Mouse (Mus musculus) forebrain, embryonic 13.5 days (tissue): ENCODE data around the gene Fubp1. TPM values are rescaled to one million over a fixed set of nuclear protein-coding genes. Genes with fewer than 3 reads are reported as not detected.
"Not testable (repeated sequence)": the region's sequence is repeated elsewhere in the genome, so short reads cannot be mapped to it uniquely, and the experiment has no call there.

ENCODE experiments used
- ATAC-seq: fragments of 200-750 bp; cut with Nextera tagmentation; 2 replicates; pipeline ENCODE4 v1.8.0; 2017
- H3K27ac ChIP-seq: fragments of 300-500 bp; sonication (generic); 2 replicates; pipeline ENCODE4 v1.5.1; 2015; ENCODE audit warnings: inconsistent platforms, mild to moderate bottlenecking, moderate library complexity
- H3K27me3 ChIP-seq: fragments of 300-500 bp; sonication (generic); 2 replicates; pipeline ENCODE4 v1.6.1; 2015; ENCODE audit warnings: mild to moderate bottlenecking, inconsistent platforms
- H3K36me3 ChIP-seq: fragments of 300-500 bp; sonication (generic); 2 replicates; pipeline ENCODE4 v1.6.1; 2015; ENCODE audit warnings: mild to moderate bottlenecking, inconsistent platforms; ENCODE audit not compliant: poor library complexity, severe bottlenecking
- H3K4me1 ChIP-seq: fragments of 300-500 bp; sonication (generic); 2 replicates; pipeline ENCODE4 v1.6.1; 2015; ENCODE audit warnings: inconsistent platforms
- H3K4me2 ChIP-seq: fragments of 300-500 bp; sonication (generic); 2 replicates; pipeline ENCODE4 v1.6.1; 2015; ENCODE audit warnings: inconsistent platforms, mild to moderate bottlenecking, moderate library complexity
- H3K4me3 ChIP-seq: fragments of 300-500 bp; sonication (generic); 2 replicates; pipeline ENCODE4 v1.5.1; 2015; ENCODE audit warnings: mild to moderate bottlenecking, inconsistent platforms
- H3K9ac ChIP-seq: fragments of 300-500 bp; sonication (generic); 2 replicates; pipeline ENCODE4 v1.6.1; 2015; ENCODE audit warnings: mild to moderate bottlenecking, inconsistent platforms
- H3K9me3 ChIP-seq: fragments of 300-500 bp; sonication (generic); replicated peaks from 2 replicates; pipeline ENCODE4 v1.6.1; 2016; ENCODE audit warnings: inconsistent platforms
- WGBS: fragments of 180-500 bp; shearing (Covaris S2); methylation state at CpG from one replicate; pipeline ENCODE4 v1.1.7; 2015; 5-methylcytosine and 5-hydroxymethylcytosine counted together
- polyA plus RNA-seq: library from polyadenylated mRNA; unstranded; fragments of >200 nt; fragmentation: Nextera tagmentation; extraction: Ambion mirVana; gene quantifications from 2 replicates; pipeline ENCODE4 v1.2.1, GENCODE M21; 2015

The Fubp1 gene
- polyA plus RNA-seq, 1 experiment from 2014 or later: 412 TPM

DNA sequence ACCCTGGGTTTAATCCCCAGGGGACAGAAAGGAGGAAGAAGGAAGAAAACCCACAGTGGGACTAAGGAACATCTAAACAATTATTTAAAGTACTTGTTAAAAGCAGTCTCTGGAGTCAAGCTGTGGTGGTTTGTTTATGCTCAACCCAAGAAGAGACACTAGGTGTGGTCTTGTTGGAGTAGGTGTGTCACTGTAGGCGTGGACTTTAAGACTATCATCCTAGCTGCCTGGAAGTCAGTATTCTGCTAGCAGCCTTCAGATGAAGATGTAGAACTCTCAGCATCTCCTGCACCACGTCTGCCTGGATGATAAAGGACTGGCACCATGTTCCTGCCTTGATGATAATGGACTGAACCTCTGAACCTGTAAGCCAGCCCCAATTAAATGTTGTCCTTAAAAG lies 13.0 kb upstream of the Fubp1 start:
- not testable (repeated sequence) for ATAC-seq, H3K9ac ChIP-seq, H3K4me2 ChIP-seq, H3K4me1 ChIP-seq, H3K4me3 ChIP-seq, H3K36me3 ChIP-seq, H3K27me3 ChIP-seq, H3K27ac ChIP-seq, H3K9me3 ChIP-seq
- WGBS: 33% methylated on average over 2 of the region's 2 CpGs

DNA sequence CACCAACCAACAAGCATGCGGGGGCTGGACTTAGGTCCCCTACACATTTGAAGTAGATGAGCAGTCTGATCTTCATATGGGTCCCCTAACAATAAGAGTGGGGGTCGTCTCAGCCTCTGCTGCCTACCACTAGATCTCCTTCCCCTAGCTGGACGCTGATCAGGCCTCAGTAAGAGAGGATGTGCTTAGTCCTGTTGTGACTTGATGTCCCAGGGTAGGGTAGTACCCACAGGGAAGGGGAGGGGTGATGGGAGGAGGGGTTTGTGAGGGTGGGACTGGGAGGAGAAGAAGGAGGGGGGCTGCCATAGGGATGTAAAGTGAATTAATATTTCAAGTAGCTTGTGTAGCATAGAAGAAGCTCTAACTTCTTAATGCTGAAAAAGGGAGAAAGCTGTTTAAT lies 11.1 kb upstream of the Fubp1 start:
- ATAC-seq: no peak; the same call in 1 of the 2 replicates
- Histone ChIP-seq H3K36me3 (no peaks in the 10 kb centered on the region), H3K27ac (no peak overlapping the region), H3K9ac (no peak overlapping the region), H3K9me3 (no peaks in the 10 kb centered on the region), H3K4me1 (no peaks in the 10 kb centered on the region), H3K4me3 (no peak overlapping the region), H3K4me2 (no peak overlapping the region), H3K27me3 (no peaks in the 10 kb centered on the region)
- WGBS: 65% methylated on average over 3 of the region's 3 CpGs

DNA sequence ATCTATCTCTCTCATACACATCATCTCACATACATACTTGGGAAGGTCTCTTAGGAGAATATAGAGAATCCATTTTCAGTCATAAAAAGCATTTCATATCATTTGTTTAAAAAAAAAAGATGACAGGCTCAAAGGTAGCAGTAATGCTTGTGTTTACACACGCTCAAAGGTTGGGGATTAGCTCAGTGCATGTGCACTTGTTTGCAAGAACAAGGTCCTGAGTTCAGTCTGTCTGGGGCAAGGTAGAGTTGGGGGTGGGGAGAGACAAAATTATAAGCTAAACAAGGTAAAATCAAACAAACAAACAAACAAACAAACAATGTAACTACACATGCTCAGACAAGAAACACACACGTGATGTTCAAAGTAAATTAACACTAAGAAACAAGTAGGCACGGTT lies 9.0 kb upstream of the Fubp1 start:
- no peaks in the 10 kb centered on the region for H3K36me3 ChIP-seq
- H3K27ac ChIP-seq: no peak overlapping the region
- no peak overlapping the region for H3K4me3 ChIP-seq
- H3K9ac ChIP-seq: no peak overlapping the region
- WGBS: 91% methylated on average over 3 of the region's 3 CpGs
- no peak for ATAC-seq
- no peaks in the 10 kb centered on the region for H3K9me3 ChIP-seq
- no peaks in the 10 kb centered on the region for H3K4me1 ChIP-seq
- no peak overlapping the region for H3K4me2 ChIP-seq
- H3K27me3 ChIP-seq: no peaks in the 10 kb centered on the region

DNA sequence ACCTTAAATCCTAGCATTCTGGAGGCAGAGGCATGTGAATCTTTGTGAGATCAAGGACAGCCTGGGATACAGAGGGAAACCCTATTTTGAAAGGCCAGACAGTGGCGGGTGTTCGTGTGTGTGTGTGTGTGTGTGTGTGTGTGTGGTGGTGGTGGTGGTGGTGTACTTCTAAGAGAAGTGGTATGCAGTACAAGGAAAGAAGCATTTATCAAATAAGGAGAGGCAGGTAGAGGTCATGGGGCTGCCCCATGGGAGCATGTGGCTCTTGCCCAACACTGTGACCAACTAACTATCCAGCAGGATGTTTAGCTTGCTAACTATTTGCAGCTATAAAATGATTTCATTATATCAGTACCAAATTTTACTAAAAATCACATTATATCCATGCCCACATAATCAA lies 8.6 kb upstream of the Fubp1 start:
- ATAC-seq: no peak
- Histone ChIP-seq H3K9ac (no peak overlapping the region), H3K27ac (no peak overlapping the region), H3K4me2 (no peak overlapping the region), H3K9me3 (no peaks in the 10 kb centered on the region), H3K4me1 (no peaks in the 10 kb centered on the region), H3K36me3 (no peaks in the 10 kb centered on the region), H3K4me3 (no peak overlapping the region), H3K27me3 (no peaks in the 10 kb centered on the region)
- WGBS: 94% methylated on average over 1 of the region's 2 CpGs

- no peak for ATAC-seq
- no peak overlapping the region for H3K4me3 ChIP-seq
- H3K9ac ChIP-seq: no peak overlapping the region
- no peaks in the 10 kb centered on the region for H3K27me3 ChIP-seq
- peaks cover 7% of the 10 kb centered on the region; the same call in 1 of the 2 replicates for H3K36me3 ChIP-seq
- H3K9me3 ChIP-seq: no peaks in the 10 kb centered on the region
- H3K4me2 ChIP-seq: no peak overlapping the region
- no peak overlapping the region for H3K27ac ChIP-seq
- H3K4me1 ChIP-seq: no peaks in the 10 kb centered on the region
Measured at GRCm38 (mm10) chr3:152202942-152203341, 7.3 kb upstream of the Fubp1 start.

DNA sequence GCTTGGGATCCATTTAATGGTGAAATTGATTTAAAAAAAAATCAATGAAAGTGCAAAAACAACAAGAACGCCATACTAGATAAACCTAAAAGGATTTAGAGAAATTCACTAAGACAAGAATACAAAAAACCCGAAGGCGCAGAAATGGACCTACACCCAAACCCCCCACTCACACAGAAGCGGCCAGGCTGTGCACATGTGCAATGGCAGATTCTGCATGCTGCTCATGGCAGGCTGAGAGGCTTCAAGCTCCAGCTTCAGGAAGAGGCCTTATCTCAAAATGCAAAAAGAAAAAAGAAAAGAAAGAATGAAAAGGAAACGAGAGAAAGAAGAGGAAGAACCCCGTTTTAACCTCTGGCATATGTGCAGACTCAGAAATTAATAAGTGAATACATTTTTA lies 6.8 kb upstream of the Fubp1 start:
- H3K9me3 ChIP-seq: no peaks in the 10 kb centered on the region
- H3K36me3 ChIP-seq: peaks cover 7% of the 10 kb centered on the region; the same call in 1 of the 2 replicates
- no peak overlapping the region for H3K9ac ChIP-seq
- H3K4me2 ChIP-seq: no peak overlapping the region
- 86% methylated on average over 6 of the region's 6 CpGs for WGBS
- H3K27ac ChIP-seq: no peak overlapping the region
- no peak overlapping the region for H3K4me3 ChIP-seq
- peaks cover 2% of the 10 kb centered on the region for H3K4me1 ChIP-seq
- ATAC-seq: no peak
- H3K27me3 ChIP-seq: no peaks in the 10 kb centered on the region

DNA sequence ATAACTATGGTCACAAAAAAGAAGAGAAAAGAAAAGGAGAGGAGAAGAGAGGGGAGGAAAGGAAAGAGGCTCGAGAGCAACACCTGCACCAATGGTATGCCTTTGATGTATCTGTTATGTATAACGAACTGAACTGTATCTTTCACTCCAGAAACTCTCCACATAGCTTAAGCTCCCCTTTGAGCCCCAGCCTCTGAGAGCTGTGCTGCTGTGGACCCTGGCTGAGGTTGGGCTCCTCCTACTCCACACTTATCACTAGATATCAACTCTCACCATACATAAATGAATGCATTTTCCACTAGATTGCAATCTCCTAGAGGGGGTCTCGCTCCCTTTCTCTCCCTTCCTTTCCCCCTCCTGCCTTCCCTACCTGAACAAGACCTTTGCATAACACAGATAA lies 6.2 kb upstream of the Fubp1 start:
- no peak overlapping the region for H3K4me2 ChIP-seq
- no peak overlapping the region for H3K9ac ChIP-seq
- WGBS: 72% methylated on average over 3 of the region's 3 CpGs

DNA sequence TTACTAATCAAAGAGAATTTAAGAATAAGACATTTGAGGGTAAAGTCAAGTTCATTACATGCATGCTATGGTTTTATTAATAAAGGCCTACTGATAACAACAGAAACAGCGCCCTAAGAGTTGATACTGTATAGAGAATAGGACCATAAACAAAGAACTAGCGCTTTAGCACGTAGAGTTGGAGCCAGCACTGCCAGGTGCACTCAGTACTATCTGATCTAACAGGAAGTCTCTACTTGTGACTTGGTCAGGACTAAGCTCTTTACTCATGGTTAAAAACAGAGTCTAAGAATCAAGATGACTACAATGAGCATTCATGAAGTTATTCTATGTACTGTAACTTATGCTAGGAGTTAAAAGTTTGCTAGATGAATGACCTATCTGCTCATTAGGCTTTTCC lies 5.6 kb upstream of the Fubp1 start:
- no peaks in the 10 kb centered on the region for H3K9me3 ChIP-seq
- H3K9ac ChIP-seq: no peak overlapping the region
- H3K27ac ChIP-seq: no peak overlapping the region
- H3K4me1 ChIP-seq: peaks cover 10% of the 10 kb centered on the region
- H3K36me3 ChIP-seq: peaks cover 7% of the 10 kb centered on the region; the same call in 1 of the 2 replicates
- no peaks in the 10 kb centered on the region for H3K27me3 ChIP-seq
- no peak for ATAC-seq
- no peak overlapping the region for H3K4me3 ChIP-seq
- no peak overlapping the region for H3K4me2 ChIP-seq
- WGBS: 83% methylated on average over 3 of the region's 3 CpGs

More for the DNA sequence above, 6.2 kb upstream of the Fubp1 start:
- Histone ChIP-seq H3K4me3 (no peak overlapping the region), H3K27ac (no peak overlapping the region), H3K9me3 (no peaks in the 10 kb centered on the region), H3K4me1 (peaks cover 7% of the 10 kb centered on the region), H3K27me3 (no peaks in the 10 kb centered on the region), H3K36me3 (peaks cover 7% of the 10 kb centered on the region; the same call in 1 of the 2 replicates)
- no peak for ATAC-seq

- H3K9me3 ChIP-seq: no peaks in the 10 kb centered on the region
- no peak for ATAC-seq
- peaks cover 7% of the 10 kb centered on the region; the same call in 1 of the 2 replicates for H3K36me3 ChIP-seq
Measured at GRCm38 (mm10) chr3:152207156-152207555, 3.1 kb upstream of the Fubp1 start.

DNA sequence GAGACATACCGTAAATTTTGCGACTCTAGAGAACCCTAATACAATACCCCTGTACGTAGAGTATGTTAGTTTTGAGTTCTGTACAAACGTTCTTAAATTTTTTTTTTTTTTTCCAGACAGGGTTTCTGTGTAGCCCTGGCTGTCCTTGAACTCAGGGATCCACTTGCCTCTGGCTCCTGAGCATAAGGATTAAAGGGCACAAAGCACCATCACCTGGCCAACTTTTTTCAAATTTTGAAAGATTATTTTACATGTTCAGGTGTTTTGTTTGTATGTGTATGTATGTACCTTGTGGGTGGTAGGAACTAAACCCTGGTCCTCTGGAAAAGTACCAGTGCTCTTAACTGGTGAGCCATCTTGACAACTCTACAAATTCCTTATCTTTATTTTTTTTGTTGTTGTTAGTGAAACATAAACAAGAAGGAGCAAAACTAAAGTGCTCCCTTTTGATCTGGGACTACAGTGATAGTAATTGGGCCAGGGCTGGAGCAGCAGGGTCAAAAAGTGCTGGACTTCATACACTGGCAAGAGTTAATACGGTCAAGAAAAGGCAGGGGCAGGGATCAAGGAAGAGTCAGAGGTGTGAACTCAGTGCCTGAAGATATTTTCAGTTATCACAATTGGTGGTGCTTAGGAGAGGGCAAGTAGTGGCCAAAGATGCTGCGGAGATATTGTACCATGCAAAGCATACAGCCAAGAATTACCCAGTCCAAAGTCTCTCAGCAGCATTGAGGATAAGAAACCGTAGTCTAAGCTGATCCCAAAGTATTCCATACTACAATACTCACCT lies 1.9 kb upstream of the Fubp1 start:
- H3K9ac ChIP-seq: 0 out of 2 replicates have a peak overlapping the region, but pooled peaks have one; percentile 40
- WGBS: 96% methylated on average over 7 of the region's 7 CpGs
- no peak for ATAC-seq

More at GRCm38 (mm10) chr3:152207156-152207555, 3.1 kb upstream of the Fubp1 start:
- Histone ChIP-seq H3K27me3 (no peaks in the 10 kb centered on the region), H3K4me1 (peaks cover 16% of the 10 kb centered on the region), H3K4me3 (no peak overlapping the region), H3K4me2 (no peak overlapping the region), H3K9ac (no peak overlapping the region), H3K27ac (no peak overlapping the region)
- 98% methylated on average over 4 of the region's 4 CpGs for WGBS

GRCm38 (mm10) chr3:152209177-152209966 lies 850 bp upstream of the Fubp1 start:
- ATAC-seq: peak; percentile 28

More for the DNA sequence above, 1.9 kb upstream of the Fubp1 start:
- H3K27me3 ChIP-seq: no peaks in the 10 kb centered on the region
- H3K4me2 ChIP-seq: peak overlapping the region; percentile 80
- H3K4me1 ChIP-seq: peaks cover 27% of the 10 kb centered on the region
- no peaks in the 10 kb centered on the region for H3K9me3 ChIP-seq
- no peak overlapping the region for H3K27ac ChIP-seq
- H3K36me3 ChIP-seq: peaks cover 12% of the 10 kb centered on the region; the same call in 1 of the 2 replicates
- no peak overlapping the region; the same call in 1 of the 2 replicates for H3K4me3 ChIP-seq

DNA sequence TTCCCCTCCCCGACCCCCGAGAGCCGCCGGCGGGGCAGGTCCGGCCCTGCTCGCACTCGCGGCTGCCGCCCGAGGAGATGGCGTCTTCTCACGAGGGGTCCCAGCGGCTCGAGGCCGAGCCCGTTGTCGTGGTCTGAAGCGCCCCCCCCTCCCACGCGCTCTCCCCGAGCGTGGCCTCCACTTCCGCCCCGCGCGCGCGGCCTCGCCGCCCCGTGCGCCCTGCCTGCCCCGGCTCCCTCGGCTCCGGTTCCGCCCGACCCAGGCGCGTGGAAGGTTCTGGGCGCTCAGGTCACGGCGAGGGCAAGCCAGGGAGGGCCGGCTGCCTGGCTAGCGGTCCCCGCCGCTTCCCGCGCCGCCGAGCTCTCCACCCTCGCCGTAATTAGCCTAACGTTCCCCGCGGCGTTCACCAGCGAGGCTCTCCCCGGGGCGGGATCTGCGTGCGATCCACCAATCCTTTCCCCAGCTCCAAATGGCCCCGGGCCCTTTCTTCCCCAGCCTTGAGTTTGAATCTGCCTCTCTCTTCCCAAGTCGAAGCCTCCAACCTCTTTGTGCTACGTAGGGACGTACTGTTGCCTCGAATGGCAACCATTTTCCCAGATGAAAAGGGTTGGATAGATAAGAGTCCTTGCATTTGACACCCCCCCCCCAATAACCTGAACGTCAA lies 638 bp downstream of the Fubp1 start:
- Histone ChIP-seq H3K4me2 (peak overlapping the region; percentile 80), H3K36me3 (peaks cover 17% of the 10 kb centered on the region), H3K4me3 (peak overlapping the region; percentile 97), H3K27ac (peak overlapping the region; percentile 100), H3K27me3 (no peaks in the 10 kb centered on the region), H3K4me1 (peaks cover 34% of the 10 kb centered on the region), H3K9me3 (no peaks in the 10 kb centered on the region), H3K9ac (peak overlapping the region; percentile 100)
- 0% methylated on average over 38 of the region's 68 CpGs for WGBS
- ATAC-seq: peak; percentile 56

More at GRCm38 (mm10) chr3:152209177-152209966, 850 bp upstream of the Fubp1 start:
- Histone ChIP-seq H3K9ac (peak overlapping the region; percentile 99), H3K4me3 (peak overlapping the region; percentile 97), H3K4me1 (peaks cover 30% of the 10 kb centered on the region), H3K27ac (peak overlapping the region; percentile 100), H3K36me3 (peaks cover 12% of the 10 kb centered on the region; the same call in 1 of the 2 replicates), H3K4me2 (peak overlapping the region; percentile 80), H3K9me3 (no peaks in the 10 kb centered on the region), H3K27me3 (no peaks in the 10 kb centered on the region)
- 6% methylated on average over 25 of the region's 25 CpGs for WGBS
